21 mouse cellular contexts compared by ENCODE assay signal in genomic region chr16:29815200-29815599, GRCm38 (mm10).
DNase-seq lines count a peak whose midpoint lies in the region; ATAC-seq and TF ChIP-seq lines count a peak whose summit lies in the region.
"Had no signal": no experiment of that assay in that cellular context is flagged by ENCODE, and none has a peak within 500 bp of the region (broad histone marks: within the 10 kb centered on the region; RNA-seq: fewer than 3 reads in every experiment).

No protein-coding gene starts in this region.

- ATAC-seq in lung, embryonic 14.5 days (ENCODE audit: insufficient read depth), result no peak
- no peak for ATAC-seq in intestine, embryonic 14.5 days (replicated peaks; ENCODE audit: low FRiP score, low TSS enrichment, low read depth)
- ATAC-seq in stomach, postnatal 0 days (ENCODE audit: low FRiP score, low TSS enrichment), result no peak
- ATAC-seq: forebrain, postnatal 0 days had no signal

- H3K9me3 ChIP-seq in lung, embryonic 14.5 days (ENCODE audit: low read depth, low read length), result no peaks in the 10 kb centered on the region
- H3K9me3 ChIP-seq in intestine, embryonic 14.5 days (ENCODE audit: control insufficient read depth, low read length), result no peaks in the 10 kb centered on the region
- no peaks in the 10 kb centered on the region for H3K9me3 ChIP-seq in stomach, postnatal 0 days (ENCODE audit: control insufficient read depth, low read length)
- H3K9me3 ChIP-seq: G1E; heart, embryonic 10.5 days; liver, embryonic 13.5 days; midbrain, embryonic 10.5 days; neural tube, embryonic 15.5 days had no signal

- no peak overlapping the region for H3K4me3 ChIP-seq in lung, embryonic 14.5 days (ENCODE audit: low read depth, low read length)
- no peak overlapping the region for H3K4me3 ChIP-seq in intestine, embryonic 14.5 days (ENCODE audit: low read depth, low read length)
- H3K4me3 ChIP-seq in stomach, postnatal 0 days (ENCODE audit: low read depth, low read length), result no peak overlapping the region
- H3K4me3 ChIP-seq: heart, embryonic 10.5 days; liver, embryonic 13.5 days; neural tube, embryonic 15.5 days had no signal

- H3K4me1 ChIP-seq in lung, embryonic 14.5 days (ENCODE audit: insufficient read depth), result peaks cover 35% of the 10 kb centered on the region
- peaks cover 24% of the 10 kb centered on the region for H3K4me1 ChIP-seq in intestine, embryonic 14.5 days (replicated peaks; ENCODE audit: control insufficient read depth, insufficient read depth, low read length)
- peaks cover 18% of the 10 kb centered on the region for H3K4me1 ChIP-seq in stomach, postnatal 0 days (replicated peaks; ENCODE audit: control insufficient read depth, insufficient read depth)

- H3K4me2 ChIP-seq in lung, embryonic 14.5 days, result no peak overlapping the region
- no peak overlapping the region for H3K4me2 ChIP-seq in intestine, embryonic 14.5 days (ENCODE audit: low read length)
- no peak overlapping the region for H3K4me2 ChIP-seq in stomach, postnatal 0 days (replicated peaks; ENCODE audit: low read depth)
- H3K4me2 ChIP-seq: liver, embryonic 13.5 days had no signal

- 74% methylated on average over 2 of the region's 2 CpGs for WGBS in lung, embryonic 14.5 days
- 63% methylated on average over 2 of the region's 2 CpGs for WGBS in intestine, embryonic 14.5 days
- WGBS in stomach, postnatal 0 days, result 59% methylated on average over 2 of the region's 2 CpGs

- H3K9ac ChIP-seq in lung, embryonic 14.5 days, result no peak overlapping the region
- H3K9ac ChIP-seq in intestine, embryonic 14.5 days (ENCODE audit: low read length), result no peak overlapping the region
- no peak overlapping the region; the same call in 1 of the 2 replicates for H3K9ac ChIP-seq in stomach, postnatal 0 days (ENCODE audit: low read length)
- H3K9ac ChIP-seq: forebrain, postnatal 0 days; liver, embryonic 13.5 days; neural tube, embryonic 15.5 days had no signal

- peak overlapping the region; percentile 98 for H3K27ac ChIP-seq in lung, embryonic 14.5 days (ENCODE audit: low read depth)
- H3K27ac ChIP-seq in intestine, embryonic 14.5 days (ENCODE audit: low read depth), result peak overlapping the region; percentile 34; the same call in 1 of the 2 replicates
- H3K27ac ChIP-seq in stomach, postnatal 0 days (replicated peaks), result peak overlapping the region; percentile 97
- H3K27ac ChIP-seq: liver, embryonic 13.5 days had no signal

- TF ChIP-seq EP300 in stomach, postnatal 0 days (optimal IDR thresholded peaks at IDR 0.05), result no peak

- H3K27me3 ChIP-seq in lung, embryonic 14.5 days (ENCODE audit: insufficient read depth, low read length), result no peaks in the 10 kb centered on the region
- H3K27me3 ChIP-seq in intestine, embryonic 14.5 days (replicated peaks; ENCODE audit: control insufficient read depth, insufficient read depth, low read length), result no peaks in the 10 kb centered on the region
- no peaks in the 10 kb centered on the region for H3K27me3 ChIP-seq in stomach, postnatal 0 days (ENCODE audit: control insufficient read depth, insufficient read depth, low read length)

- H3K36me3 ChIP-seq in lung, embryonic 14.5 days (ENCODE audit: insufficient read depth), result no peaks in the 10 kb centered on the region
- H3K36me3 ChIP-seq in intestine, embryonic 14.5 days (ENCODE audit: control insufficient read depth, insufficient read depth, low read length), result no peaks in the 10 kb centered on the region
- H3K36me3 ChIP-seq in stomach, postnatal 0 days (ENCODE audit: control insufficient read depth, insufficient read depth, low read length), result no peaks in the 10 kb centered on the region
- H3K36me3 ChIP-seq: G1E; heart, embryonic 10.5 days; liver, embryonic 13.5 days; midbrain, embryonic 10.5 days; neural tube, embryonic 15.5 days had no signal

- no peak for DNase-seq in lung, embryonic 14.5 days
- DNase-seq in lung, postnatal 36 days, result no peak
- no peak for DNase-seq in intestine, embryonic 14.5 days (ENCODE audit: low spot score)
- peak; percentile 35 to 53 for DNase-seq in layer of hippocampus, postnatal 10 days (ENCODE audit: low spot score in 2 of 2)
- no peak for DNase-seq in stomach, postnatal 0 days (ENCODE audit: low spot score)
- DNase-seq in adrenal gland, postnatal 14 days, result no peak
- DNase-seq in thymus, postnatal 25 days, result no peak
- DNase-seq: cerebellum, adult 2 months; forebrain, postnatal 0 days; gastrocnemius, postnatal 25 days; heart, postnatal 36 days; kidney, postnatal 14 days; liver, embryonic 13.5 days; lung, postnatal 10 days; retina, postnatal 1 day; spleen, adult 18-20 months; thymus, adult 18-20 months had no signal

- TF ChIP-seq CTCF in lung, embryonic 14.5 days (IDR thresholded peaks at IDR 0.05; ENCODE audit: low read depth), result no peak
- TF ChIP-seq CTCF in stomach, postnatal 0 days (IDR thresholded peaks at IDR 0.05; ENCODE audit: low read depth), result no peak

Comparison
In these comparisons a context has a peak if more than half of its experiments do, and no peak if none do; other contexts are left out.
1. DNase-seq: peak in layer of hippocampus, postnatal 10 days (2 of 2); none in lung, embryonic 14.5 days (single experiment), lung, postnatal 36 days (single experiment), intestine, embryonic 14.5 days (single experiment), stomach, postnatal 0 days (single experiment), adrenal gland, postnatal 14 days (single experiment) and thymus, postnatal 25 days (single experiment).
2. H3K27ac ChIP-seq: peak in every context shown above with its lines; median percentile 98 in lung, embryonic 14.5 days; 97 in stomach, postnatal 0 days; 34 in intestine, embryonic 14.5 days.